Mouse (Mus musculus) ES-E14 (cell line): ENCODE measurements around the gene Adtrp.

ENCODE experiments used
- CHD2 ChIP-seq: IDR thresholded peaks from 2 replicates; pipeline ENCODE4 v1.6.1; 2014; ENCODE audit warnings: mild to moderate bottlenecking, low read depth, low read length, inconsistent platforms
- ZNF384 ChIP-seq: IDR thresholded peaks from 2 replicates; pipeline ENCODE4 v1.6.1; 2012; ENCODE audit warnings: low read depth, low read length, inconsistent platforms

DNA sequence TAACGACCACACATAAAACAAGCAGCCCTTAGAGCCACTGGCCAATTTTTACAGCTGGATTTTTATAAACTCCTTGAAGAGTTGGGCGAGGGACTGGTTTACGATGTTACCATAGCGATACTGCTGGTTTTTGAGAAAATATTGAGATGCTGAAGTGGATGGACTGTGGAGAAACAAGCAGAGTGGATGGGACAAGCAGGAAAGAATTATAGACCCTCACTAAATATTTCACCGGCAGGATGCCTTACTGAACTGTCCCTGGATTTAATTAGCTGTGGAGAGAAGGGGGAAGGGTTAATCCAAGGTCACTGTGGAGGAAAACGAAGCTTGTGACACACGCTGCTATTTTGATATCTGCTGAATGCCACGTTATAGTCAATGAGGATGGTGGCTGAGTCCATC, 24.7 kb upstream of the Adtrp start:
- TF ChIP-seq ZNF384 = no peak
- no peak for TF ChIP-seq CHD2
